Mouse (Mus musculus): ENCODE data around the gene Gm5741.

Gene Gm5741

DNA sequence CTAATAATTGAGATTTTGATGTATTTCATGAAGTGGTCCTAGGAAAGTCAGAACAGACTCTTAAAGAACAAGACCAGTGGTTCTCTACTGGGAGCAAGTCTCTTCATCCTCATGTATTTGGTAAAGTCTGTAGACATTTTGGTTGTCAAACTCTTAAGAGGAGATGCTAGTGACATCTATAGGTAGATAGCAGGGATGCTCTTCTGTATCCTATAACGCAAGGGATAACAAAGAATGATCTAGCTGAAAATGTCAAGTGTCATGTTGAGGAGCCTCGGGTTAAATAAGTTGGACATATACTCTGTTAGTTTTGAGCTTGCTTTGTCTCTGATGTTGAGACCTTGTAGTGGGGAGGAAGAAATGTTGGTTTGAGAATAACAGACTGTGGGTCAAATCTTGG lies 39.9 kb downstream of the Gm5741 start:
- no peak for DNase-seq (ENCODE audit: low spot score)

DNA sequence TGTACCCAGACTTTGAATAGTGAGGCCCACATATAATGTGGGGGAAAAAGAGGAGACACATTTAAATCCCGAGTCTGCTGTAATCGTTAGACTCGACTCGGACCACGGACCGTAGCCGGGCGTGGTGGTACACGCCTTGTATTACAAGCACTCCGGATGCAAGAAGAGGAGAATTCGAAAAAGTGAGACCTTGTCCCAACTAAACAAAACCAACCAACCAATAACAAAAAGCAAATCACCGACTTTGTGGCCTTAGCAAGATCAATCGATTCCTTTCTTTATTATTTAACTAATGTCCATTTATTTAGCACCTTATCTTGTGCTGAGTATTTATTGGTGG lies 40.3 kb downstream of the Gm5741 start:
- no peak for DNase-seq (ENCODE audit: low spot score)

DNA sequence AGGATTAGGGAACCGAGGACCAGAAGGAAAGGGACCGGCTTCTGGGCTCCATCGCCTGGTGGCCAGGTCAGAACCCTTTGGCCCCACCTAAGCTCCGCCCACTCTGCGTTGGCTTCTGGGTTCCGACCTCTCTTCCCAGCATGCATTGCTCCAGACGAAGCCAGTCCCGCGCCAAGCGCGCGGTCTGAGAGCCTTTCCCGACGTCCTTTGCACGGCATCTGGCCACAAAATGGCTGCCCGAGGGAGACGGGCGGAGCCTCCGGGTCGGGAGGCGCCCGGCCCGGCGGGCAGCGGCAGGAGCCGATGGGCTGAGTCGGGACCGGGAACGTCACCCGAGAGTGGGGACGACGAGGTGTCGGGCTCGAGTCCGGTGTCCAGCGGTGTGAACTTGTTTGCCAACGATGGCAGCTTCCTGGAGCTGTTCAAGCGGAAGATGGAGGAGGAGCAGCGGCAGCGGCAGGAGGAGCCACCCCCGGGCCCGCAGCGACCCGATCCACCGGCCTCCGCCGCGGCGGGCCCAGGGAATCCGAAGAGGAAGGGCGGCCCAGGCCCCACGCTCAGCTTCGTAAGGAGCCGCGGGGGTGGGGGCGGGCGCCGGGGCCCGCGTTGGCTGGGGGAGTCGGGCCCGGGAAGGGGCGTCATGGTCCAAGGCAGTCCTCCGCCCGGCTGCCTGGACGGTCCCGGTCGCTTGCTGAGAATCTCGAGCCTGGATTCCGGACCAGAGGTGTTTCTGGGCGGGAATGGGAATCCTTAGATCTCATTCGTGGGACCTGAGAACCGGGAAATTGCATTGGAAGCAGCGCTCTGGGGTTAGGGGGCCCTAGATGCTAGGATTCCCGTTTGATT lies 40.9 kb downstream of the Gm5741 start, which contains the start of gene Trir:
Gene Trir (plus strand): TSS at position 154 of the 846 bp plus-strand sequence.
- peak; percentile 93 for DNase-seq (ENCODE audit: low spot score)

DNA sequence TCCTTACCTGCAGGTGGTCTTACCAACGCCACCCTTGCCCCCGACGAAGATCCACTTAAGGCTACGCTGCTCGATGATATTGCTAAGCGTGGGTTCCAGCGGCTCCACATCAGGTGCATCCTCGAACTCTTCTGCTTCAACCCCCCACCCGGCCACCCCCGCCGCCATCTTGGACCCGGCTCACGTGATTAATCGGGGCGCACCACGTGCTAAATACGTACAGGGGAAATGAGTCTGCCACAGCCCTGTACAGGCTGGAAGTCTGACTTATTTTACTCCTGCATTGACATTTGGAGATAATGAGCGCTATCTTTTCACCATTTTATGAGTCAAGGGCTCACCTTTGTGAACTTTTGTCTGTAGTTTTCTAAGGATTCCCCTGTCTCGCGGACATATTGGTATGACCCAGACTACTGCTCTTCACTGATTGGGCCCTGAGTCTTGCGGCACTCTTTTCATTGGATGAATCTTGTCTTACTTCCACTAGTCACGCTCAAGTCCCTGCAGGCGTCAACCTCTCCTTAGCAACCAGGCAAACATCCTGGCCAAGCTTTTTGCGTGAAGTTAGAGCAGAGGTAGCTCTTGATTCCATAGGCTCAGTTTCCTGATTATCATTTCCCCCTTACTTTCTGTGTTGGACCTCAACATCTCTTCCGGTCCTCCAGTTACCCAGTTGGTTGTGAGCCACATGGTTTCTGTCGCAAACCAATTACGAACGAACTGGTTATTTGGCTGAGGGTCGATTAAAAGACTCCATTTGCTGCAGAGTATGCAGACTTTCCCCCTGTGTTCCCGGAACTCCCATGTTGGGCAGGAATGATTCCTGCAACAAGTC lies 42.5 kb downstream of the Gm5741 start, which contains the start of gene Asna1:
Gene Asna1 (minus strand): TSS at position 184 of the 835 bp plus-strand sequence.
- peak; percentile 60 for DNase-seq (ENCODE audit: low spot score)

DNA sequence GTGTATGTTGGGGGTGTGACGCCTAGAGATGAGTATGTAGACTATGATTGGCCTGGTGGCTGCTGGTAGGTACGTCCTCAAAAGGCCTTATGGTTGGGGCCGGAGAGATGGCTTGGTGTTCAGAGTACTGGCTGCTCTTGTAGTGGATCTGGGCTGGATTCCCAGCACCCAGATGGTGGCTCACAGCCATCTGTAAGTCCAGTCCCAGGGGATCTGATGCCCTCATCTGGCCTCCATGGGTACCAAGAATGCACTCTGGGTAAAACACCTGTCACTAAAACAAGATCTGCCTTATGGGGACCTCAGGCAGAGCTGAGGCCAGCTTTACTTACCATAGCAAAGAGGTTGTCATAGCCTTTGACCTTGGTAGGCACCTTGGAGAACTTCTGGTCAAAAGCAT lies 43.9 kb downstream of the Gm5741 start:
- no peak for DNase-seq (ENCODE audit: low spot score)

DNA sequence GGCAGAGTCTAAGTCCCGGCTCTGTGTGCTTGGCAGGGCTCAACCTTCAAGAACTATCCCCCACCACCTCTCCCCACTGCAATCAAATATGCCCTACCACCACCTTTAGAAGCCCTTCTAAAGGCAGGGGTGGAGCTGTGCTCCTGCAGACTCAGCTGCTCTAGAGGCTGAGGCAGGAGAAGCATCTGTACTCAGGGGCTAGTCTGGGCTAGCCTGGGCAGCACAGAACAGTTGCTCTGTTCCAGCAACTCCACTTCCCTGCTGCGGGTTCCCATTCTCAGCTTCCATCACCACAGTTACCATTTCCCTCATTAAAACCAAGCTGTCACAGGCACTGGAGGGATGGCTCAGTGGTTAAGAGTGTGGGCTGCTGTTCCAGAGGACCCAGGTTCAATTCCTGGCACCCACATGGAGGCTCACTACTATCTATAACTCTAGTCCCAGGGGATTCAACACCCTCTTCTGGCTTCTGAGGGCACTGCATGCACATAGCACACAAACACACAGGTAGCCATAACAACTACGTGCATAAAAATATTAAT lies 46.2 kb downstream of the Gm5741 start:
- DNase-seq (ENCODE audit: low spot score), result no peak

Data from ovary, postnatal 14 days (tissue).